Mouse (Mus musculus): Measurements from ENCODE around the gene Msmb. TPM values are rescaled to one million over a fixed set of nuclear protein-coding genes. Genes with fewer than 3 reads are reported as not detected.

Gene Msmb
- total and polyA plus RNA-seq, 2 experiments from 2014 or later, result not detected

DNA sequence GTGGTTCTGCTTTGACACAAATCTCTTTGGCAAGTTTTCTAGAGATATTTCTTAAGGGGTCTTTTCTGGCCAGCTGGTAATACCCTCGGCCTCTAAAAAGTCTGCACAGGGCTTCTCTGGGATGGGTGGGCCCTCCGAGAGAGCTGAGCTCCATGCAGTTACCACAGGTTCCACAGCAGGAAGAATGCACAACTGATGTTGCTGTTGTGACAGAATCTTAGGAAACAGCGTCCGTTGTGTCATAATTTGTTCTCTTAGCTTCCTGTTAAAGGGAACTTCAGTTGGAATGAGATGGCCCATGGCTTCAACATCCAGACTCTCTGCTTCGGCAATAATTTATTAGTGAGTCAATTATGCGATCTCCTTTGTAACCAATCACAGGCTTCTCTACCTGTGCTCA lies 12.9 kb downstream of the Msmb start:
- Histone ChIP-seq H3K9ac (replicated peaks; ENCODE audit: low read depth, low read length) (no peak overlapping the region), H3K4me1 (ENCODE audit: control insufficient read depth, insufficient read depth) (peaks cover 6% of the 10 kb centered on the region; the same call in 1 of the 2 replicates), H3K27ac (ENCODE audit: low read depth) (no peak overlapping the region), H3K4me3 (ENCODE audit: low read depth, low read length) (no peak overlapping the region), H3K4me2 (ENCODE audit: low read depth, low read length) (no peak overlapping the region), H3K36me3 (replicated peaks; ENCODE audit: control insufficient read depth, insufficient read depth, low read length) (no peaks in the 10 kb centered on the region), H3K9me3 (replicated peaks; ENCODE audit: control insufficient read depth, low read length) (no peaks in the 10 kb centered on the region), H3K27me3 (ENCODE audit: control insufficient read depth, insufficient read depth, low read length) (no peaks in the 10 kb centered on the region)
- DNase-seq (ENCODE audit: low spot score), result no peak
- WGBS, result 82% methylated on average over 6 of the region's 6 CpGs
- TF ChIP-seq EP300 (IDR thresholded peaks at IDR 0.05; ENCODE audit: low read depth) (no peak), CTCF (IDR thresholded peaks at IDR 0.05; ENCODE audit: low read depth) (no peak)
- ATAC-seq (ENCODE audit: insufficient read depth, low read depth), result no peak

DNA sequence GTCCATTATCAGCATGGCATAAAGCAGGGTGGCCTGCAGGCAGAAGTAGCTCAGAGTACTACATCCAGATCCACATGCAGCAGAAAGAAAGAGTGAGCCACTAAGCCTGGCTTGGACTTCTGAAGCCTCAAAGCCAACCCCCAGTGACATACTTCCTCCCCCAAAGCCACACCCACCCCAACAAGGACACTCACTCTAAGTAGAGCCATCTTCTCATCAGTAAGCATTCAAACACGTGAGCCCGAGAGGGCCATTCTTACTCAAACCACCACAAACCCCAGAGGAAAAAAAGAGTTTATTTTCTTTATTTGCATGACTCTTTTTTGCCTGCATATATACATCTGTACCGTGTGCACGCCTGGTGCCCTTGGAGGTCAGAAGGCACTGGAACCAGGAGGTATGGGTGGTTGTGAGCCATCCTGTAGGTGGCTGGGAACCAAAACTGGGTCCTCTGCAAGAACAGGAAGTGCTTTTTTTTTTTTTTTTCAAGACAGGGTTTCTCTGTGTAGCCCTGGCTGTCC lies 17.4 kb downstream of the Msmb start:
- TF ChIP-seq EP300 (IDR thresholded peaks at IDR 0.05; ENCODE audit: low read depth) (no peak), CTCF (IDR thresholded peaks at IDR 0.05; ENCODE audit: low read depth) (no peak)
- Histone ChIP-seq H3K4me1 (ENCODE audit: control insufficient read depth, insufficient read depth) (peaks cover 17% of the 10 kb centered on the region), H3K9ac (replicated peaks; ENCODE audit: low read depth, low read length) (peak overlapping the region; percentile 88; the same call in 1 of the 2 replicates), H3K4me2 (ENCODE audit: low read depth, low read length) (peak overlapping the region; percentile 88), H3K9me3 (replicated peaks; ENCODE audit: control insufficient read depth, low read length) (no peaks in the 10 kb centered on the region), H3K27ac (ENCODE audit: low read depth) (peak overlapping the region; percentile 91; the same call in 1 of the 2 replicates), H3K4me3 (ENCODE audit: low read depth, low read length) (peak overlapping the region; percentile 89), H3K27me3 (ENCODE audit: control insufficient read depth, insufficient read depth, low read length) (no peaks in the 10 kb centered on the region), H3K36me3 (replicated peaks; ENCODE audit: control insufficient read depth, insufficient read depth, low read length) (no peaks in the 10 kb centered on the region)
- ATAC-seq (ENCODE audit: insufficient read depth, low read depth), result peak; percentile 5
- DNase-seq (ENCODE audit: low spot score), result no peak
- WGBS, result 35% methylated on average over 4 of the region's 4 CpGs

DNA sequence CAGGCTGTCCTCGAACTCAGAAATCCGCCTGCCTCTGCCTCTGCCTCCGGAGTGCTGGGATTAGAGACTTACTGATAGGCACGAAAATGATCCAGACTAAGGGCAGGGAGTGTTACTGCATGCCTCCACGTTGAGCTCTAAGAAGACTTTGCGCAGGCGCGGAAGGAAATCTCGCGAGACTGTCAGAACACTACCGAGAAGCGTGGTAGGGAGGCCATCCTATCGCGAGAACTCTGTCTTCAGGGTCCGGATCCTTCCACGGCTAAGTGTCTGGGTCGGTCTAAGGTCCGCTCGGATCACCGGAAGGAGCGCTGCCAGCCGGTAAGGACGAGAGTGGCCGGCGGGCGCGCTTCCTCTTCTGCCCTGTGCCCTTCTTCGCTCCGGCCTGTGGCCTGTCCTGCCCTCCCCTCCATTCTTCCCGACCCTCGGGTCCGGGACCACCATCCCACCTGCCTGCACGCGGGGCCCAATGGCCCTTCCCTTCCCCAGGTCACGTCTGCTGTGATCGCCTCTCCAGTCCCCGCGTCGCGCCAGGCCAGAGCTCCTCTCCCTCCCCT lies 17.9 kb downstream of the Msmb start, which contains the start of gene Ncoa4:
TSS of gene Ncoa4 (plus strand) at position 176 of the 557 bp plus-strand sequence.
- Histone ChIP-seq H3K27ac (ENCODE audit: low read depth) (peak within 1 kb of the TSS; percentile 91), H3K4me3 (ENCODE audit: low read depth, low read length) (peak within 1 kb of the TSS; percentile 89), H3K36me3 (replicated peaks; ENCODE audit: control insufficient read depth, insufficient read depth, low read length) (no peaks in the 10 kb centered on the region), H3K4me2 (ENCODE audit: low read depth, low read length) (peak within 1 kb of the TSS; percentile 88), H3K4me1 (ENCODE audit: control insufficient read depth, insufficient read depth) (peaks cover 17% of the 10 kb centered on the region), H3K27me3 (ENCODE audit: control insufficient read depth, insufficient read depth, low read length) (no peaks in the 10 kb centered on the region), H3K9me3 (replicated peaks; ENCODE audit: control insufficient read depth, low read length) (no peaks in the 10 kb centered on the region), H3K9ac (replicated peaks; ENCODE audit: low read depth, low read length) (peak within 1 kb of the TSS; percentile 88)
- ATAC-seq (ENCODE audit: insufficient read depth, low read depth) (peak; percentile 98), DNase-seq (ENCODE audit: low spot score) (peak; percentile 99)
- WGBS, result 1% methylated on average over 36 of the region's 40 CpGs
- TF ChIP-seq EP300 (IDR thresholded peaks at IDR 0.05; ENCODE audit: low read depth) (peak; percentile 88), CTCF (IDR thresholded peaks at IDR 0.05; ENCODE audit: low read depth) (no peak)

DNA sequence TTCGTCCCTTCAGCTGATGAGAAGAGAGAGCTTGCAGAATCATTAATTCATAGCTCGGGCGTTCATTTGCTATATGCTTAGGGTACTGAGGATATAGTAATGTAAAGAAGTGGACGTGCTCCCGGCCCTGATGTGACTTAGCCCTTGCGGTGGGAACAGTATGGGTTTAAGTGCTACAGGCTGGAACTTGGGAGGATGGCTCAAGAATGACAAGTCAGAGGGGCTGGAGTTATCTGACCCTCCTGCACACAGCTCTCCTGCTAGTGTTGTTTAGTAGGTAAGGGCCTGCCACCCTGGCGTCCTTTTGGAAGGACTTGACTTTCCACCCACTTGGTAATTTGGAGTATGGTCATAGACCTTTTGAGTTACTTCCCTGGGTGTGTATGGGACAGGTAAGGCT lies 18.7 kb downstream of the Msmb start:
- Histone ChIP-seq H3K27ac (ENCODE audit: low read depth) (peak overlapping the region; percentile 91), H3K9ac (replicated peaks; ENCODE audit: low read depth, low read length) (peak overlapping the region; percentile 88), H3K4me2 (ENCODE audit: low read depth, low read length) (peak overlapping the region; percentile 88), H3K4me1 (ENCODE audit: control insufficient read depth, insufficient read depth) (peaks cover 17% of the 10 kb centered on the region), H3K4me3 (ENCODE audit: low read depth, low read length) (peak overlapping the region; percentile 89), H3K36me3 (replicated peaks; ENCODE audit: control insufficient read depth, insufficient read depth, low read length) (no peaks in the 10 kb centered on the region), H3K27me3 (ENCODE audit: control insufficient read depth, insufficient read depth, low read length) (no peaks in the 10 kb centered on the region), H3K9me3 (replicated peaks; ENCODE audit: control insufficient read depth, low read length) (no peaks in the 10 kb centered on the region)
- TF ChIP-seq EP300 (IDR thresholded peaks at IDR 0.05; ENCODE audit: low read depth), result no peak
- TF ChIP-seq CTCF (IDR thresholded peaks at IDR 0.05; ENCODE audit: low read depth), result no peak
- no peak for DNase-seq (ENCODE audit: low spot score)
- no peak for ATAC-seq (ENCODE audit: insufficient read depth, low read depth)
- 17% methylated on average over 7 of the region's 7 CpGs for WGBS

DNA sequence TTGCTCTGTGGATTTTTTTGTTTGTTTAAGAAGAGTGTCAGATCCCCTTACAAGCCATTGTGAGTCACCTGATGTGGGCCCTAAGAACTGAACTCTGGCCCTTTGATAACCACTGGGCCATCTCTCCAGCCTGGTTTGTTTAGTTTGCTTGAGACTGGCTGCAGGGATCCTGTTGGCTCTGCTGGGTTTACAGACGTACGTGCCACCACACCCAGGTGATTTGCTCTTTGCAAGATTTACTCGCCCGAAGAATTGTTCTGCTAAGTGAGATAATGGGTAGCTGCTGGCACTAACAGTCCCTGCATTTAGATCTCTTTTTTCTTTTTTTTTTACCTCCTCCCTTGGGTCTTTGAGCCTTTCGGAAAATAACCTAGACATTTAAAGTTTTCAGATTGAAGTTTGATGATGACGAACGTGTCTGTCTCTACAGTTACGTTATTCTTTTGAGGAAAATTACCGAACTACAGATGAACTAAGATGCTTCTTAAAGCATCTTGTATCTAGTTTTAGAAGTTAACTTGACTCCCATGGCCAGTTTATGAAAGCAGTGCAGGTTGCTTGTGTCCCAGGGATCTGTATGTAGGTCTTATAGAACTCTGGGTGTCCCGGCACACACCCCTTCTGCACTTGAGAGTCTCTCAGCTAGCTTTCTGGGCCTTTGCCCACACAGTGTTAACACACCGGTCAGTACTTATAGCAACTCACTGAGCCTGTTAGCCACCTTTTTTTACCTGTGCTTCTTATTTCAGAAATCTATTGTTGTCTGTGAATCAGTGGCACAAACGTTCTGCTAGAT lies 19.5 kb downstream of the Msmb start:
- Histone ChIP-seq H3K36me3 (replicated peaks; ENCODE audit: control insufficient read depth, insufficient read depth, low read length) (no peaks in the 10 kb centered on the region), H3K27me3 (ENCODE audit: control insufficient read depth, insufficient read depth, low read length) (no peaks in the 10 kb centered on the region), H3K4me2 (ENCODE audit: low read depth, low read length) (peak overlapping the region; percentile 88), H3K27ac (ENCODE audit: low read depth) (no peak overlapping the region), H3K9ac (replicated peaks; ENCODE audit: low read depth, low read length) (0 out of 2 replicates have a peak overlapping the region, but pooled peaks have one; percentile 88), H3K9me3 (replicated peaks; ENCODE audit: control insufficient read depth, low read length) (no peaks in the 10 kb centered on the region), H3K4me3 (ENCODE audit: low read depth, low read length) (no peak overlapping the region), H3K4me1 (ENCODE audit: control insufficient read depth, insufficient read depth) (peaks cover 17% of the 10 kb centered on the region)
- WGBS, result 75% methylated on average over 12 of the region's 12 CpGs
- ATAC-seq (ENCODE audit: insufficient read depth, low read depth) (no peak), DNase-seq (ENCODE audit: low spot score) (no peak)
- TF ChIP-seq EP300 (IDR thresholded peaks at IDR 0.05; ENCODE audit: low read depth) (no peak), CTCF (IDR thresholded peaks at IDR 0.05; ENCODE audit: low read depth) (no peak)

Data from heart, postnatal 0 days (tissue).